Mouse (Mus musculus): Measurements from ENCODE around the gene Gtf2h5.

GRCm38 (mm10) chr17:6054934-6055355 is 24.6 kb upstream of the Gtf2h5 start:
- TF ChIP-seq HCFC1 (IDR thresholded peaks at IDR 0.05; ENCODE audit: borderline replicate concordance, insufficient read depth, low read length), result no peak
- TF ChIP-seq MAFK (IDR thresholded peaks at IDR 0.05; ENCODE audit: insufficient read depth, low read depth, low read length), result no peak
- TF ChIP-seq CHD2 (IDR thresholded peaks at IDR 0.05; ENCODE audit: low read depth, low read length), result no peak
